Mouse (Mus musculus) stomach, adult 2 months (tissue): Measurements from ENCODE around the gene Phrf1. TPM values are rescaled to one million over a fixed set of nuclear protein-coding genes. Genes with fewer than 3 reads are reported as not detected.

Experiments
- polyA plus RNA-seq: library from polyadenylated mRNA; depleted of rRNA; stranded (reverse); fragments of >200 nt; gene quantifications from 2 replicates; pipeline ENCODE4 v1.2.3, GENCODE M21; 2012; rRNA removed

The Phrf1 gene
- polyA plus RNA-seq, result 15.5 and 16.7 TPM in 2 replicates

GRCm38 (mm10) chr7:141228279-141229067 is at the start of gene Phrf1:
TSS of gene Phrf1 (plus strand) at chr7:141228784.

GRCm38 (mm10) chr7:141193948-141194347 is 34.6 kb upstream of the Phrf1 start, which contains the start of the genes Hras and Lrrc56:
TSS of gene Hras (minus strand) at chr7:141194005.
TSS of gene Lrrc56 (plus strand) at chr7:141194157.

GRCm38 (mm10) chr7:141213605-141214235 is 14.9 kb upstream of the Phrf1 start, which contains the start of gene Lmntd2:
TSS of gene Lmntd2 (minus strand) at chr7:141214080.

GRCm38 (mm10) chr7:141215101-141215879 is 13.3 kb upstream of the Phrf1 start, which contains the start of gene Rassf7:
TSS of gene Rassf7 (plus strand) at chr7:141215860.

GRCm38 (mm10) chr7:141265739-141266561 is 37.4 kb downstream of the Phrf1 start, which contains the start of gene Irf7:
TSS of gene Irf7 (minus strand) at chr7:141266481.

GRCm38 (mm10) chr7:141276546-141276945 is 48.0 kb downstream of the Phrf1 start, which contains the start of gene Cdhr5:
TSS of gene Cdhr5 (minus strand) at chr7:141276786.

GRCm38 (mm10) chr7:141278766-141279590 is 50.4 kb downstream of the Phrf1 start, which contains the start of gene Sct:
TSS of gene Sct (minus strand) at chr7:141279133.

GRCm38 (mm10) chr7:141291921-141292582 is 63.5 kb downstream of the Phrf1 start, which contains the start of gene Drd4:
TSS of gene Drd4 (plus strand) at chr7:141292006.

Other genes starting within 250 kb of the Phrf1 start
- 83.2 and 93.7 TPM in 2 replicates for gene Ifitm3, start 218.0 kb upstream of the Phrf1 start, polyA plus RNA-seq
- gene Ifitm6, start 210.9 kb upstream of the Phrf1 start, polyA plus RNA-seq, result 0.83 and 1.1 TPM in 2 replicates
- not detected in 2 replicates for gene Gm17387, start 199.7 kb upstream of the Phrf1 start, polyA plus RNA-seq
- gene B4galnt4, start 167.7 kb upstream of the Phrf1 start, polyA plus RNA-seq, result 1.2 and 1.6 TPM in 2 replicates
- gene Pkp3, start 150.6 kb upstream of the Phrf1 start, polyA plus RNA-seq, result 87.1 and 93.8 TPM in 2 replicates
- 18.7 and 23.0 TPM in 2 replicates for gene Sigirr, start 128.2 kb upstream of the Phrf1 start, polyA plus RNA-seq
- gene Ano9, start 111.0 kb upstream of the Phrf1 start, polyA plus RNA-seq, result 18.4 and 22.0 TPM in 2 replicates
- 9.4 and 13.8 TPM in 2 replicates for gene Ptdss2, start 106.4 kb upstream of the Phrf1 start, polyA plus RNA-seq
- gene Rnh1, start 55.9 kb upstream of the Phrf1 start, polyA plus RNA-seq, result 80.4 and 88.4 TPM in 2 replicates
- 44.2 and 44.7 TPM in 2 replicates for gene Hras, start 34.8 kb upstream of the Phrf1 start, polyA plus RNA-seq
- gene Lrrc56, start 34.6 kb upstream of the Phrf1 start, polyA plus RNA-seq, result 2.5 and 2.6 TPM in 2 replicates
- 3.7 and 6.7 TPM in 2 replicates for gene Lmntd2, start 14.7 kb upstream of the Phrf1 start, polyA plus RNA-seq
- gene Rassf7, start 12.9 kb upstream of the Phrf1 start, polyA plus RNA-seq, result 85.9 and 98.2 TPM in 2 replicates
- gene Irf7, start 37.7 kb downstream of the Phrf1 start, polyA plus RNA-seq, result 43.3 and 72.0 TPM in 2 replicates
- 1.7 and 3.0 TPM in 2 replicates for gene Cdhr5, start 48.0 kb downstream of the Phrf1 start, polyA plus RNA-seq
- gene Sct, start 50.3 kb downstream of the Phrf1 start, polyA plus RNA-seq, result 0.56 and 1.6 TPM in 2 replicates
- not detected in 2 replicates for gene Drd4, start 63.2 kb downstream of the Phrf1 start, polyA plus RNA-seq
- 10.8 and 14.7 TPM in 2 replicates for gene Deaf1, start 98.9 kb downstream of the Phrf1 start, polyA plus RNA-seq
- 8.8 and 10.4 TPM in 2 replicates for gene Tmem80, start 99.0 kb downstream of the Phrf1 start, polyA plus RNA-seq
- gene Eps8l2, start 110.1 kb downstream of the Phrf1 start, polyA plus RNA-seq, result 120 and 128 TPM in 2 replicates
- 99.5 and 105 TPM in 2 replicates for gene Taldo1, start 163.4 kb downstream of the Phrf1 start, polyA plus RNA-seq
- gene Gatd1, start 185.4 kb downstream of the Phrf1 start, polyA plus RNA-seq, result 18.6 and 20.4 TPM in 2 replicates
- gene Cend1, start 200.7 kb downstream of the Phrf1 start, polyA plus RNA-seq, result 1.4 and 1.5 TPM in 2 replicates
- gene Slc25a22, start 209.1 kb downstream of the Phrf1 start, polyA plus RNA-seq, result 41.6 and 43.2 TPM in 2 replicates
- gene Pidd1, start 215.2 kb downstream of the Phrf1 start, polyA plus RNA-seq, result 4.1 and 4.6 TPM in 2 replicates
- 175 and 185 TPM in 2 replicates for gene Rplp2, start 218.6 kb downstream of the Phrf1 start, polyA plus RNA-seq
- gene Pnpla2, start 226.4 kb downstream of the Phrf1 start, polyA plus RNA-seq, result 120 and 147 TPM in 2 replicates
- gene Cracr2b, start 232.3 kb downstream of the Phrf1 start, polyA plus RNA-seq, result 78.0 and 82.9 TPM in 2 replicates
- gene Cd151, start 238.6 kb downstream of the Phrf1 start, polyA plus RNA-seq, result 169 and 189 TPM in 2 replicates
- 16.5 and 20.9 TPM in 2 replicates for gene Polr2l, start 246.3 kb downstream of the Phrf1 start, polyA plus RNA-seq
- gene Tspan4, start 246.5 kb downstream of the Phrf1 start, polyA plus RNA-seq, result 20.3 and 24.1 TPM in 2 replicates